Mouse (Mus musculus): ENCODE measurements around the gene Iqce.
A peak's percentile ranks its signal among the peaks of the same experiment; 100 is the strongest.

The Iqce gene

DNA sequence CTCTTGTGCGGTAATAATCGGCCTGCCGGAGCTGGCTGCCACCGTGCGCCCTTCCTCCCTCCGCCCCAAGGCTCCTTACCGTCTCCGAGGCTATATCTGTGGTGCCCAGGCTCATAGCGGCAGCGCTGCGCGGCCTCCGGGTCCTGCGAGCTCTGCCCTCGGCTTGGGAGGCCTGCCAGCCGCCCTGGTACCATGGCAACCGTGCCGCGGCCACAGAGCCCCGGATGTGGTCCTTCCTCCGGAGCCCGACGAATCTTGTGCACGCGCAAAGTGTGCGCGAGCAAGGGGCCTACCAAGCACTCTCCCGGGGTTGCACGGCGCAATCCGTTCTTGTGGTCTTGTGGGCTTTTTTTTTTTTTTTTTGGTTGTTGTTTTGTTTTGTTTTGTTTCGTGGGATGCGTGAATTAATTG lies at the start of gene Iqce:
TSS of gene Iqce (minus strand) at position 276 of the 411 bp plus-strand sequence.
- DNase-seq (ENCODE audit: low read depth, low spot score): peak; percentile 87

DNA sequence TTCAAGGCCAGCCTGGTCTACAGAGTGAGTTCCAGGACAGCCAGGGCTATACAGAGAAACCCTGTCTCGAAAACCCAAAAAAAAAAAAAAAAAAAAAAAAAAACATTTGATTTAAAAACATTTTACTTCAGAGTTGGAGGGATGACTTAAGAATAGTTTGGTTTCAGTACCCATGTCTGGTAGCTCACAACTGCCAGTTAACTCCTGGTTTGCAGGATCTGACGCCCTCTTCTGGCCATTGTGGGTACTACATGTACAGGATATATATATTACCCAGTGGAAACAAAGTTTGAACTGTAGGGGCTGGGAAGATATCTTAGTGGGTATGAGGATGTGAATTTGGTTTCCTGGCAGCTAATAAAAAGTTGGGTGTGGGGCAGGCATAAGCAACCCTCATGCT lies 48.7 kb upstream of the Iqce start:
- no peak for DNase-seq (ENCODE audit: low read depth, low spot score)

GRCm38 (mm10) chr5:140749062-140749875 lies 47.1 kb upstream of the Iqce start:
- peak; percentile 70 for DNase-seq (ENCODE audit: low read depth, low spot score)

DNA sequence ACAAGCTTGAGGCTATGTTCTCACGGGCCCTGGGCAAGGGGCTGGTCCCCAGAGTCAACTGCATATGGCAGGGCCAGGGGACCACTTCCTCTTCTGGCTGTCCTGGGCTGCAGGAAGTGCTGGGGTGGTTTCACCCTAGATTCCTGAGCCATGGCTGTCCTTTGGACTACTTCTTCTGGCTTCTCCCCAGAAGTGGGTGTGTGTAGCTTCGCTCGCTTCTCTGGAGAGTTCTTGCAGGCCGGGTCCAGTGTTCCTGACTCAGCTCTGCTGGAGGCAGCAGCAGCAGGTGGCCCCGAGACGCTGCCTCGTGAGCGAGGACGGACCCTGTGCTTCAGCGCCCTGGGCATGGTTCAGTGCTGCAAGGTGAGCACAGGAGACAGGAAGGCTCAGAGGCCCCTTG lies 46.2 kb upstream of the Iqce start:
- DNase-seq (ENCODE audit: low read depth, low spot score): peak; percentile 33

- no peak for DNase-seq (ENCODE audit: low read depth, low spot score)
Observed at GRCm38 (mm10) chr5:140743706-140744131, 41.5 kb upstream of the Iqce start.

DNA sequence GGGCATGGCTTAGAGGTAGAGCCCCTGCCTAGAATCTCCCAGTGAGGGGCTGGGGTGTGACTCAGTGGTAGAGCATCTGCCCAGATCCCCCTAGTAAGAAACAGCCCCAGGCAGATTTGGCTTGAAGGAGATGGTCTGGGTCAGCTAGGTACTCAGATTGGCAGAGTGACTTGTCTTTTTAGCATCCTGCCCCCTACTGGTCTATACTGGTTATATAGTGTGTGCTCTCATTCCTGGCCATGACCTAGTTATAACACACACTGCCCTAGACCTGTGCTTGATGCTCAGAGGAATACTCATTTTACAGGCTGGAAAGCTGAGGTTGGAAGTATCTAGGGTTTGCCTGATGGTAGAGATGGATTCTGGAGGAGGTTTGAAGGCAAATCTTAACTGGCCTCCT lies 39.7 kb upstream of the Iqce start:
- no peak for DNase-seq (ENCODE audit: low read depth, low spot score)

- no peak for DNase-seq (ENCODE audit: low read depth, low spot score)
Observed at GRCm38 (mm10) chr5:140741040-140741439, 38.9 kb upstream of the Iqce start.

GRCm38 (mm10) chr5:140739813-140740212 lies 37.6 kb upstream of the Iqce start:
- DNase-seq (ENCODE audit: low read depth, low spot score): no peak

DNA sequence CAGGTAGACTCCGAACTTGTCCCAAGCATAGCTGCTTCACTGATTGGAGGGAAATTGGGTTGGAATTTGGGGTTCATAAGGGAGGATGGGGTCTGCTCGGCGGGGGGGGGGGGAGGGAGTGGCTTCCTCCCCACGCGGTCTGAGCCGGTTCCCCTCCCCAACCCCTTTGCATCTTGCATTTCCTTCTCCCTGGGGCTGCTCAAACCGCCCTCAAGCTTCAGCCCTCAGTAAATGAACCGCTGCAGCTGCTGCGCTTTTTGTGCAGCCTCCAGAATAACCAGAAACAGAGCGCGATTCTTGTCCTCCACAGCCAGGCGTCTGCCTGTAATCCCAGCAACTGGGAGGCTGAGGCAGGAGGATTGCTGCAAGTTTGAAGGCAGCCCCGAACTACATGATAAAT lies 34.0 kb upstream of the Iqce start:
- DNase-seq (ENCODE audit: low read depth, low spot score): no peak

- DNase-seq (ENCODE audit: low read depth, low spot score): no peak
Observed at GRCm38 (mm10) chr5:140735297-140735696, 33.1 kb upstream of the Iqce start.

GRCm38 (mm10) chr5:140733336-140733735 lies 31.2 kb upstream of the Iqce start:
- no peak for DNase-seq (ENCODE audit: low read depth, low spot score)

- DNase-seq (ENCODE audit: low read depth, low spot score): no peak
Observed at GRCm38 (mm10) chr5:140732195-140732594, 30.0 kb upstream of the Iqce start.

GRCm38 (mm10) chr5:140731040-140731797 lies 29.0 kb upstream of the Iqce start:
- no peak for DNase-seq (ENCODE audit: low read depth, low spot score)

DNA sequence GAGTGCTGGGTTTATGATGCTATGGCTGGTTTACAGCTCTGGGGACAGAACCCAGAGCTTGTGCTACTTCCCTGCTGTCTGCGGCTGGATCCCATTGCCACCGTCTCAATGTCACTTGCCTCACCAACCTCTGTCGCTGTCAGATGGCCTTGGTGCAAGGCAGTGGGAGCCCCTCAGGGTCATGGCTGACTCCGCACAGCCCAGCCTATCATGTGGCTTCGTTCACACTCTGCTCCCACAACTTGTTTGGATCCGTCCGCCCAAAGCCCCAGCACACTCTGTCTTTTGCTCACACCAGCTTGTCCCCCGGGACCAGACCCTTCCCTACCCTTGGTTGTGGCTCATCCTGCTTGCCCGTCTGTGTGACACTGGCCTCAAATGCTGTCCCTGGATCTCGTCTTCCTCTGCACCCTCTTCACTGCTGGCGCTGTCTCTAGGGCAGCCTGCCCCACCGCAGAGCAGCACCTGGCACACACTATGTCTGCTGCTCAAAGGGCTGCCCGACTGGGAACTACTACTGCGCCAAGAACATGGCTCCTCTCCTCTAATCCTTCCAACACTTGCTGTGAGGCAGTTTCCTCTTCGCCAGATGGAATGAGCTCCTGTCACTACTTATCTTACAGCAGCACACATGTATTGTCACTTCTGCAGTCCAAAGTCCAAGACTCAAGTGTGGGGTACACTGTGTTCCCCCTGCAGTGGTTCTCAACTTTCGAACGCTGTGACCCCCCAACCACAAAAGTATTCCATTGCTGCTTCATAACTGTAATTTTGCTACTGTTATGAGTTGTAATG lies 25.0 kb upstream of the Iqce start:
- no peak for DNase-seq (ENCODE audit: low read depth, low spot score)

- no peak for DNase-seq (ENCODE audit: low read depth, low spot score)
Observed at GRCm38 (mm10) chr5:140726062-140726839, 24.1 kb upstream of the Iqce start.

DNA sequence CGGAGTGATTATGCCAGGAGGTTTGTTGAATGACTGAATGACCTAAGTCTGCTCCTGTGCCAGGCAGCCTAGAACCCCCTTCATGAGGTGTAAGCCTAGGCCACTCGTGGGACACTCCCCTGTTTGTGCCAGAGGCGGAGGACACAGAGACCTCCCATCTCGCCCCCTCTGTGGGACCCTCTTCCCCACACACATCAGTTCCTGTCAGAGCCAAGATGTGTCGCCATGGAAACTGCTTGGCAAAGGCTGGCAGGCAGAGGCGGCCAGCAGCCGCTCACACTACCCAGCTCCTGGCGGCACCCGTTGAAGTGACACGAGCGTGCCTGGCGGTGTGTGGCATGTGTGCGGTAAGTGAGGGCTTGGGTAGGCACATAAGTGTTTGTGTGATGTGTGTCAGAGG lies 21.6 kb upstream of the Iqce start, which contains the start of gene Amz1:
TSS of gene Amz1 (plus strand) at position 306 of the 400 bp plus-strand sequence.
- no peak for DNase-seq (ENCODE audit: low read depth, low spot score)

- no peak for DNase-seq (ENCODE audit: low read depth, low spot score)
Observed at GRCm38 (mm10) chr5:140722121-140722520, 19.9 kb upstream of the Iqce start.

GRCm38 (mm10) chr5:140720773-140721172 lies 18.6 kb upstream of the Iqce start:
- no peak for DNase-seq (ENCODE audit: low read depth, low spot score)

- no peak for DNase-seq (ENCODE audit: low read depth, low spot score)
Observed at GRCm38 (mm10) chr5:140711040-140711439, 8.9 kb upstream of the Iqce start.

GRCm38 (mm10) chr5:140710315-140710714 lies 8.1 kb upstream of the Iqce start:
- no peak for DNase-seq (ENCODE audit: low read depth, low spot score)

DNA sequence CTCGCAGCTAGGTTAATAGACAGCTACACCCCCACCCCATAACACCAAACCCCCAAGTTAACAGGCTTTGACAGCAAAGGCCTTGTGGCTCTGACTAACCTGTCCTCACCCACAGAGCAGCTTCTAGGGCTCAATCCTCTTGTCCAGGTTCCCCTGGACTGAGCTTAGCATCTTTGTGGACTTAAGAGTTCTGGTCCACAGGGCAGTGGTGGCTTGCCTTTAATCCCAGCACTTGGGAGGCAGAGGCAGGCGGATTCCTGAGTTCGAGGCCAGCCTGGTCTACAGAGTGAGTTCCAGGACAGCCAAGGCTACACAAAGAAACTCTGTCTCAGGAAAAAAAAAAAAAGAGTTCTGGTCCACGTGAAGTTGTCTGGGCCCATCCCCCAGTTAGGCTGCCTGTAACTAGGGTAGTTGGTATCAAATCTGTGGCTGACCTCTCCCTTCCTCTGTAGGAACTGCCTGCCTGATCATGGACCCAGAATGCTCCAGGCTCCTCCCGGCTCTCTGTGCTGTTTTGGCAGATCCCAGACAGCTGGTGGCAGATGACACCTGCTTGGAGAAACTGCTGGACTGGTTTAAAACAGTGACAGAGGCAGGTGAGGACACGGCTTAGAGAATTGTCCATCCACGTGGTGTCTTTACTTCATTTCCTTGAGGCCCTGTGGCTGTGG lies 3.5 kb upstream of the Iqce start:
- no peak for DNase-seq (ENCODE audit: low read depth, low spot score)
